Mouse (Mus musculus): ENCODE data around the gene Igf2bp1.
A peak's percentile ranks its signal among the peaks of the same experiment; 100 is the strongest.

The Igf2bp1 gene

DNA sequence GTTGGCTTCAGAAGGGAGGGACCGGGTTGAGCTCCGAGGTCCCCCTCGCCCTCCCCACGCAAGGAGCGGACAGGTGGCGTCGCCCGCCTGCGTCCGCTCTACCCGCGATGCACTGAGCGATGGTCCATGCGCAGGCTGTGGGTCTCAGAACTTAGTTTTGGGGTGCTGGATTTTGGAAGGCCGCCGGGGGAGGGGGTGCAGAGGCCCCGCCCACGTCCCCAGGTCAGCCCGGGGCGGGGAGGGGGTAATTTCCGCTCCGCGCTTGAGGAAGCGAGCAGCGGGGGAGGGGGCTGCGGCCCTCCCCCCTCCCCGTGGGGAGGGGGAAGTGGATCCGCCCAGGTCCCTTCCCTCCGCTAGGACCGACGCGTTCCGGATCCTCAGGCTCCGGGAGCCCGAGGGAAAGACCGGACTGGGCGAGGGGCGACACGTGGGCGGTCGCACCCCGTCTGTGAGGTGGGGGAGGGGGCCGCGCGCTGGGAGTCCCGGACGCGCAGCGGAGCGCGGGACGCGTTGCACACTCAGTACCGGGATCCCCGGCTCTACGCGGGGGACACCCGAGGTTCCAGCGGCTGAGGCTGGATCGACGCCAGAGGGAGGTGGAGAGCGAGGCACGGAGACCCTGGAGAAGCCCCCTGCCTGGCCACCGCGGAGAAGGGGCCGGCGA, 1.2 kb upstream of the Igf2bp1 start:
- no peak for DNase-seq

- DNase-seq, result no peak
Measured at GRCm38 (mm10) chr11:96006367-96006851, 669 bp upstream of the Igf2bp1 start.

GRCm38 (mm10) chr11:96004793-96005402, 842 bp downstream of the Igf2bp1 start:
- DNase-seq, result no peak

DNA sequence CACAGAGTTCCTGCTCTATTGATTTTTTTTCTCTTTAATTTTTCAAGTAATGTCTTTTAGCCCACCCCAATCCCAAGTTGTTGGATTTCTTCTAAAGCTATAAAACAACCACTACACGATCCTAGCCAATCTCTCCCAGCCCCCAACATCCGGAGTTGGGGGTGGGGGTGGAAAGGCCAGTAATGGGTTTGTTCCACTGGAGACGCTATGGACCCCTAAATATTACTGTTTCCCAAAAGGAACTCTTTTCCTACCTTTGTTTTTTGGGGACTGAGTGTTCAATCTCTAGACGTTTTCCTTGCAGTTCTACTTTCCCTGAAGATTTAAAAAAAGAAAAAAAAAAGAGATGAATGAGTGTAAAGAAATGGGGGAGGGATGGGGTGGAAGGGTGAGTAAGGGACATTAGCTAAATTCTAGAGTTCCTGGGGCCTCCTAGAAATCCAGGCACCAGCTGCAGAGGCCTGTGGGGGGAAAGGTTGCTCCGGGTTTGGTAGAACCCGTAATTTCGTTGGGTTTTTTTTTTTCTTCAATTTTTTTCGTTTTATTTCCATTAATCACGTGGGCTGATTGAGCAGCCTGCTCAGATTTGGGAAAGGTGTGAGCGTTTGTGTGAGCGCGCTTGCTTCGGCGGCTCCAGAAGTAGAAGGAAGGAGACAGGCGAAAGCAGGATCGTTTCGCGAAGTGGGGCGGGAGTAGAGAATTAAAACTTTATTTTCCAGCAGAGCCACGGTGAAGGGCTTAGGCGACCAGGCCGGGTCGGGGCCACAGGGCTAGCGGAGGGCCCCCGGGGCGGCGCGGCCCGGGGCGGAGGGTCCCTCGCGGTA, 1.6 kb downstream of the Igf2bp1 start:
- no peak for DNase-seq

- no peak for DNase-seq
Measured at GRCm38 (mm10) chr11:96003100-96003900, 2.4 kb downstream of the Igf2bp1 start.

- DNase-seq, result no peak
Measured at GRCm38 (mm10) chr11:95994151-95994550, 11.6 kb downstream of the Igf2bp1 start.

DNA sequence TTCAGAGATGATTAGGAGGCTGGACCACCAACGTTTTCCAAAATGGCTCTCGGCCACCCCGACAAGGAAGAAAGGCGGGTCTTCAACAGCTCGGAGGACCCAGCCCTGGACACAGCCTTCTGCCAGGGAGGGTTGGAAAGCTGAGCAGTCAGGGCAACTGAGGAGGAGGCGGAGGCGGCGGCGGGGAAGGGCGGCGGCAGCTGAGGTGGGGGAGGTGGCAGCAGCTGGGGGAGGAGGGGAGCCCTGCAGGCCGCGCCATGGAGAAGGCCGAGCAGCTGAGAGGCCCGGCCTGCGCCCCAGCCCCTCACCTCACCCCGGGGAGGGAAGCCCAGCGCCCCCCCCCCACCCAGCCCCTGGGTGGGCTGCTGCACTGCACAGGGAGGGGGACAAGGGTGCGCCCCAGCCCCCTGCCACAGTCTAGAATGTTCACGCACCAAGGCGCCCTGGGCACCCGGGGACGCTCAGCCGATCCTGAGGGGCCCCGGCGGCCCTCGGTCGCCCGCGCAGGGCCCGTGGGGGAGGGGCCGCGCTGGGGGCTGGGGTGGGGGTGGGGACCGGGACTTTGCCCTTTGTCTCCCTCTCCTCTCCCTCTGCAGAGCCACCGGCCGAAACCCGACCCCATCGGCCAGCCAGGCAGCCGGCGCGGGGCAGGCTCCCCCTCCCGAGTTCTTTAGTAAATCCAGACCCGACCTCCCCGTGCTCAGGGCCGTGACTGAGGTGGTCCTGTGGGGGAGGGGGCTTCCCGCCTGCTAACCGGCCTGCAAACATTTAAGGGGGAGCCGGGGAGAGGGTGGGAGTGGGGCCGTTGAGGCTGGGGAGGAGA, 14.6 kb downstream of the Igf2bp1 start:
- DNase-seq, result no peak

DNA sequence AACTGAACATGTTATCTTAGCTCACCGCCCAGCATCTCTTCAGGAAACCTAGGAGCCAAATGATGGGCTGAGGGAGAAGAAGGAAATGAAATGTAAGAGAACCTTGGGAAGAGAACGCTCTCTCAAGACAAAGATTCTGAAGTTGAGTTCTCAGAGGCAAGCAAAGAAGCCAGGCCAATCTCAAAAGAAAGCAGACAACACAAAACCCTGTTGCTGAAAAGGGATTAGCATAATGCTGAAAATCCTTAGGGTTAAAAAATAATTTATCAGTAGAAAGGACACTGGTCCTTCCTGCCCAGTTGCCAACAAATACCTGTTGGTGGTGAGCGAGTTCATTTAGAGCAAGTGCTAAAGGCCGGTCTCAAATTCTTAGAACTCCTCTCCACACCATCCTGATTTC, 15.3 kb downstream of the Igf2bp1 start:
- DNase-seq, result no peak

DNA sequence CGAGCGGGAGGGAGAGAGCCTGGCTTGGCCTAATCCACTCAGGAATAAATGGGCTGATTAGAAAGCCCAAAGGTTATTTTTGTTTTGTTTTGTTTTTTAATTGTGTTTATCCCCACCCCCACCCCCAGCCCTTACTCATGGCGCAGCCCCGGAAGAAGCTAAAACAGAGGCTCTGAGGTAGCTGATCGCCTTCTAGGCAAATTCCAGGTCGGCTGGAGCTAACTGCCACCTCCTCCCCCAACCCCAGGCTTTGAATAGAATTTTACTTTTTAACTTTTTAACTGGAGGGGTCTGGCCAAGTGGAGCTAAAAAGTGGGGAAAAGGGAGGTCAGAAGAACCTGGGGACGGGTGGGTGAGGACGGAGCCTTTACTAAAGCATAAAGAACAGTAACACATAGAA, 15.9 kb downstream of the Igf2bp1 start:
- DNase-seq, result no peak

DNA sequence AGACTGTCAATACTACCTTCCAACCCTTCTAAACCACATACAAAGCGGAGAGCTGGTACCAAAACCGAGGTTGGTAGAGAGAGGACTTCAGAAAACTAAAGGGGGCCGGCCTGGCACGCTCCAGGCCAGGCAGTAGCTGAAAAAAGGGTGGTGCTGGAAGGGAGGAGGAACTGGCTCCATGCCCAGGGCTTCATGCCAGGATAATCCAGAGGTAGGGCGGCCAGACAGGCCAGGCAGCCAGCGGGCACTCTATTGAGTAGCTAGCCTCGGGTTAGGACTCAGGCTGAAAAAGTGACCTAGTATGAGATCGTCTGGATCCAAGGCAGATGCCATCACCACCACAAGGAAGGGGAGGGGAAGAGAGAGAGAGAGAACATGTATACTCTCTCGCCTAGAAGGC, 17.2 kb downstream of the Igf2bp1 start:
- peak; percentile 80 to 91 for DNase-seq

GRCm38 (mm10) chr11:95987854-95988447, 17.8 kb downstream of the Igf2bp1 start:
- DNase-seq, result no peak

- DNase-seq, result peak; percentile 45 to 48
Measured at GRCm38 (mm10) chr11:95982475-95982874, 23.3 kb downstream of the Igf2bp1 start.

DNA sequence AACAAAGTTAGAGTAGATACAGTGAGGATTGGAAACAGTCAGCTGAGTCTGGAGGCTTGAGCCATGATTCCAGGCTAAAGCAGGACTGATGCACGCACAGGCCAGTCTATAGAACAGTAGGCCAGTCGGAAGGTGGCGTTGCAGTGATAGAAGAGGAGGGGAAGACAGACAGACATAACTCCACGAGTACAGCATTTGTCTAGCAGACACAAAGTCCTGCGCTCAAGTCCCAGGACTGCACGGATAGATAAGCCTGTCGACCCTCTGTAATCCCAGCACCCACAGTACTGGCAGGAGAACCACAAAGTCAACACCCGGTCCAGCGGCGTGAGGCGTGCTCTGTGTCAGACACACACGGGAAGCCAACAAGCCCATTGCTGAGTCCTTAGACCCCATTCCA, 23.9 kb downstream of the Igf2bp1 start:
- DNase-seq, result no peak

DNA sequence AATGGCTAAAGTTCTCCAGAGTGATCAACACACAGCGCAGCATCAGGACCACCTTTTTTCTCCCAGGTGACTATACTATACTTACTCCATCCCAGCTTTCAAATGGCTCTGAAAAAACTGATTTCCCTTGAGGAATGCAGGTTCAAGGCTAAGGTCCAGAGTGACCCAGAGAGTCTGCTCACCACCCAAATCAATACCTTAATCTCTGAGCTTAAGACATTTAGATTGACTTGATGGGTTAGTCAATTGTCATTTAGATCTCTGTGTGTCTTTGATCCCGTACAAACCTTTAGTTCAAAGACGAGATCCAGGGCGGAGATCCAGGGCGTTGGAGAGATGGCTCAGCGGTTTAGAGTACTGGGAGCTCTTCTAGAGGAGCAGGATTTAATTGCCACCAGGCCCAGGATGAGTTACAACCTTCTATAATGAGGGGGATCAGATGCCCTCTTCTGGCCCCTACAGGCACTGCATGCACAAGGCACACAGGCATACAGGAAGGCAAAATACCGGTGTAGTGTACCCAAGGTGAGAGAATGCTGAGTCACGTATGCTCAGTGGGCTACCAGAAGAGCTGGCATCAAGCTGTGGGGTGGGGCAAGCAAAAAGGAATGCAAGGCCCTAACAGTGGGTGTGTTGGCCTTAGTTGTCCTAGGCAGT, 24.9 kb downstream of the Igf2bp1 start:
- DNase-seq, result peak in 1 of 2 experiments; percentile 58

- DNase-seq, result no peak
Measured at GRCm38 (mm10) chr11:95978487-95978886, 27.3 kb downstream of the Igf2bp1 start.

DNA sequence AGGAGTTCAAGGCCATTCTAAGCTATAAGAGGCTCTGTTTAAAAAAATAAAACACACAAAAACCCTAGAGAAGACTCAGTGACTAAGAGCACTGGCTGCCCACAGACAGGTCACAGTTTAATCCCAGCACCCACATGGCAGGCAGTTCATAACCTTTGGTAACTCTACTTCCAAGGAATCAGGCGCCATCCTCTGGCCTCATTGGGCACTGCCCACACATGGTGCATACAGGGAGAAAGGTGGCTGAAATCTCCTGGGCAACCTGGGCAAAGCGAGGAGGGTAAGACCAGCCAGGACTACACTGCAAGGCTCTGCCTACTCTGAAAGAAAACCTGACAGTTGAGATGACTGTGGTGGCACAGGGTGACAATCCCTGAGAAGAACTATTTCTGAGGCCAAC, 29.4 kb downstream of the Igf2bp1 start:
- DNase-seq, result peak in 1 of 2 experiments; percentile 25

DNA sequence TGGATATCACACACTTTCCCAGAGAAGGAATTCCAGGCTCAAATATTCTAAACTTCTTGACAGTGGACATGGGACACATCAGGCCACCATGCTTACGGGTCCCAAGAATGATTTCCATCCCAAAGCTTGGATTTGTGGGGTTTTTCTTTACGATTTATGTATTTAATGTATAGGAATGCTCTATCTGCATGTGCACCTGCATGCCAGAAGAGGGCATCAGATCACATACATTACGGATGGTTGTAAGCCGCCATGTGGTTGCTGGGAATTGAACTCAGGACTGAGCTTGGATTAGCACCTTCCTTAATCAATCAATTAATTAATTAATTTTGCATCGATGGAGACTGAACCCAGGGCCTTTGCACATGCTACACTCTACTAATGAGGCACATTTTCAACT, 30.0 kb downstream of the Igf2bp1 start:
- DNase-seq, result no peak

GRCm38 (mm10) chr11:95973187-95973586, 32.6 kb downstream of the Igf2bp1 start:
- no peak for DNase-seq

DNA sequence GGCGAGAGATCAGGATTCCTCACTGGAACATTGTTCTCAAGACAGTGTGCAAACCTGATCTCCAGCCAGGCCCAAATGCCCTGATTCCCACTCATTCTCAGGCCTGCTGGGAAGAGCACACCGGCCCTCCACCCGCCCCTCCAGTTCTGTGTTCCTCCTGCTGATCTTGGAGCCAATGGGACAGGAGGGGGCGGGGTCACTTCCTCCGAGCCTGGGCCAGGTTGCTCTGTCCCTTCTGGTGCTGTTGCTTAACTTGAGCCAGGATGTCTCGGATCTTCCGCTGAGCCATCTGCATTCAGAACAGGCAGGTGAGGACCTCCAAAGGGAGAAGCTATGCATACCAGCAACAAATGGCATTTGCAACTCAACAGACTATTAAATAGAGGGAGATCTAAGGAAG, 42.4 kb downstream of the Igf2bp1 start:
- DNase-seq, result no peak

DNA sequence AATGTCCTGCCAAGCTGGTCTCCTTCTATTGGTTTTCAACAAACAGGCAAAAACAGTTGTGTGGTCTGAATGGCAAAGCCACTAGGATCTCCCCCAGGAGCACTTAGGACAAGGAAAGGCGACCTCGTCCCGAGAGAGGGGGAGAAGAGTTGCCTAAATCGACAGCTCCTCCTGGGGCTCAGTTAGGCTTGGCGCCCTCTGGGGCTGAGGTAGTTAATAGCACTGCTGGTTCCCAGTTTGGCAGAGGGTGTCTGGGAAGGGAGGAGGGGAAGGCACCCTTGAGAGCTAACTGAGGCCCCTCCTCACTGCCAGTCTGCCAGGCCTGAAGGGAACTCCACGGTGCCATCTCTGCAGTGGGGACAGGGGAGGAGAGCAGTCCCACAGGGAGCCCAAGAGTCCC, 46.6 kb downstream of the Igf2bp1 start:
- no peak for DNase-seq

- no peak for DNase-seq
Measured at GRCm38 (mm10) chr11:95958251-95958650, 47.5 kb downstream of the Igf2bp1 start.
